Mouse (Mus musculus): ENCODE measurements around the gene Tsc2. TPM values are rescaled to one million over a fixed set of nuclear protein-coding genes. Genes with fewer than 3 reads are reported as not detected.

Tsc2 gene
- polyA plus RNA-seq, 1 experiment from 2014 or later: 71.0 TPM

- Histone ChIP-seq H3K4me1 (peaks cover 24% of the 10 kb centered on the region), H3K4me2 (no peak overlapping the region), H3K4me3 (replicated peaks) (no peak overlapping the region), H3K27me3 (no peaks in the 10 kb centered on the region), H3K36me3 (peaks cover 11% of the 10 kb centered on the region), H3K9me3 (replicated peaks) (no peaks in the 10 kb centered on the region), H3K9ac (no peak overlapping the region), H3K27ac (no peak overlapping the region)
- no peak for ATAC-seq (replicated peaks; ENCODE audit: low FRiP score)
- 86% methylated on average over 5 of the region's 5 CpGs for WGBS
These were observed 72.0 kb downstream of the Tsc2 start for GRCm38 (mm10) chr17:24560301-24561028.

GRCm38 (mm10) chr17:24559146-24559545 lies 73.3 kb downstream of the Tsc2 start:
- Histone ChIP-seq H3K9me3 (replicated peaks) (no peaks in the 10 kb centered on the region), H3K4me3 (replicated peaks) (no peak overlapping the region), H3K4me2 (peak overlapping the region; percentile 5; the same call in 1 of the 2 replicates), H3K9ac (no peak overlapping the region), H3K27me3 (no peaks in the 10 kb centered on the region), H3K36me3 (no peaks in the 10 kb centered on the region), H3K27ac (peak overlapping the region; percentile 88), H3K4me1 (peaks cover 24% of the 10 kb centered on the region)
- WGBS: 70% methylated on average over 3 of the region's 3 CpGs
- 0 out of 2 replicates have a peak, but pooled peaks have one; percentile 52 for ATAC-seq (replicated peaks; ENCODE audit: low FRiP score)

GRCm38 (mm10) chr17:24558600-24559099 lies 73.8 kb downstream of the Tsc2 start:
- ATAC-seq (replicated peaks; ENCODE audit: low FRiP score): no peak
- WGBS: 42% methylated on average over 4 of the region's 4 CpGs

GRCm38 (mm10) chr17:24557091-24557490 lies 75.3 kb downstream of the Tsc2 start:
- 77% methylated on average over 7 of the region's 7 CpGs for WGBS
- Histone ChIP-seq H3K27ac (peak overlapping the region; percentile 29; the same call in 1 of the 2 replicates), H3K27me3 (no peaks in the 10 kb centered on the region), H3K9me3 (replicated peaks) (no peaks in the 10 kb centered on the region), H3K4me3 (replicated peaks) (no peak overlapping the region), H3K4me2 (no peak overlapping the region), H3K36me3 (no peaks in the 10 kb centered on the region), H3K4me1 (peaks cover 28% of the 10 kb centered on the region), H3K9ac (no peak overlapping the region)
- no peak for ATAC-seq (replicated peaks; ENCODE audit: low FRiP score)

More at GRCm38 (mm10) chr17:24558600-24559099, 73.8 kb downstream of the Tsc2 start:
- H3K27ac ChIP-seq: peak overlapping the region; percentile 88
- no peaks in the 10 kb centered on the region for H3K27me3 ChIP-seq
- no peak overlapping the region for H3K9ac ChIP-seq
- H3K4me3 ChIP-seq (replicated peaks): no peak overlapping the region
- no peaks in the 10 kb centered on the region for H3K36me3 ChIP-seq
- H3K9me3 ChIP-seq (replicated peaks): no peaks in the 10 kb centered on the region
- H3K4me1 ChIP-seq: peaks cover 24% of the 10 kb centered on the region
- peak overlapping the region; percentile 5; the same call in 1 of the 2 replicates for H3K4me2 ChIP-seq

- no peak for ATAC-seq (replicated peaks; ENCODE audit: low FRiP score)
- H3K9me3 ChIP-seq (replicated peaks): no peaks in the 10 kb centered on the region
- peaks cover 34% of the 10 kb centered on the region for H3K4me1 ChIP-seq
- WGBS: 51% methylated on average over 3 of the region's 3 CpGs
- peak overlapping the region; percentile 95 for H3K9ac ChIP-seq
- no peaks in the 10 kb centered on the region for H3K27me3 ChIP-seq
- H3K4me3 ChIP-seq (replicated peaks): peak overlapping the region; percentile 91
- no peaks in the 10 kb centered on the region for H3K36me3 ChIP-seq
- peak overlapping the region; percentile 97 for H3K27ac ChIP-seq
- H3K4me2 ChIP-seq: peak overlapping the region; percentile 88
These were observed 81.4 kb downstream of the Tsc2 start for GRCm38 (mm10) chr17:24551050-24551444.

GRCm38 (mm10) chr17:24550416-24551049 lies 81.9 kb downstream of the Tsc2 start:
- peak; percentile 80 for ATAC-seq (replicated peaks; ENCODE audit: low FRiP score)
- WGBS: under 1% methylated on average over 44 of the region's 44 CpGs

GRCm38 (mm10) chr17:24549618-24550415 lies 82.6 kb downstream of the Tsc2 start, which contains the start of gene Pkd1:
TSS of gene Pkd1 (plus strand) at chr17:24549834.
- Histone ChIP-seq H3K9me3 (replicated peaks) (no peaks in the 10 kb centered on the region), H3K4me2 (peak within 1 kb of the TSS; percentile 88), H3K27me3 (peaks cover 3% of the 10 kb centered on the region; the same call in 1 of the 2 replicates), H3K9ac (peak within 1 kb of the TSS; percentile 95), H3K4me3 (replicated peaks) (peak within 1 kb of the TSS; percentile 91), H3K36me3 (no peaks in the 10 kb centered on the region), H3K4me1 (peaks cover 35% of the 10 kb centered on the region), H3K27ac (peak within 1 kb of the TSS; percentile 97)
- under 1% methylated on average over 69 of the region's 72 CpGs for WGBS
- ATAC-seq (replicated peaks; ENCODE audit: low FRiP score): peak; percentile 96

More at GRCm38 (mm10) chr17:24550416-24551049, 81.9 kb downstream of the Tsc2 start:
- Histone ChIP-seq H3K4me2 (peak overlapping the region; percentile 88), H3K27me3 (no peaks in the 10 kb centered on the region), H3K4me1 (peaks cover 34% of the 10 kb centered on the region), H3K9ac (peak overlapping the region; percentile 95), H3K9me3 (replicated peaks) (no peaks in the 10 kb centered on the region), H3K27ac (peak overlapping the region; percentile 97), H3K4me3 (replicated peaks) (peak overlapping the region; percentile 91), H3K36me3 (no peaks in the 10 kb centered on the region)

GRCm38 (mm10) chr17:24548921-24549617 lies 83.4 kb downstream of the Tsc2 start:
- Histone ChIP-seq H3K27me3 (peaks cover 4% of the 10 kb centered on the region; the same call in 1 of the 2 replicates), H3K4me3 (replicated peaks) (peak overlapping the region; percentile 91), H3K27ac (peak overlapping the region; percentile 85), H3K36me3 (no peaks in the 10 kb centered on the region), H3K9ac (peak overlapping the region; percentile 47), H3K9me3 (replicated peaks) (no peaks in the 10 kb centered on the region), H3K4me2 (peak overlapping the region; percentile 88), H3K4me1 (peaks cover 39% of the 10 kb centered on the region)
- 4% methylated on average over 23 of the region's 23 CpGs for WGBS
- ATAC-seq (replicated peaks; ENCODE audit: low FRiP score): peak; percentile 30

- H3K36me3 ChIP-seq: no peaks in the 10 kb centered on the region
- peak overlapping the region; percentile 85; the same call in 1 of the 2 replicates for H3K27ac ChIP-seq
- H3K4me2 ChIP-seq: peak overlapping the region; percentile 88
- no peak for ATAC-seq (replicated peaks; ENCODE audit: low FRiP score)
- H3K9ac ChIP-seq: peak overlapping the region; percentile 47; the same call in 1 of the 2 replicates
- peaks cover 4% of the 10 kb centered on the region; the same call in 1 of the 2 replicates for H3K27me3 ChIP-seq
- H3K4me1 ChIP-seq: peaks cover 39% of the 10 kb centered on the region
- no peaks in the 10 kb centered on the region for H3K9me3 ChIP-seq (replicated peaks)
- H3K4me3 ChIP-seq (replicated peaks): peak overlapping the region; percentile 91
- 30% methylated on average over 9 of the region's 9 CpGs for WGBS
These were observed 84.0 kb downstream of the Tsc2 start for GRCm38 (mm10) chr17:24548435-24548834.

- no peaks in the 10 kb centered on the region for H3K36me3 ChIP-seq
- peaks cover 4% of the 10 kb centered on the region; the same call in 1 of the 2 replicates for H3K27me3 ChIP-seq
- H3K27ac ChIP-seq: no peak overlapping the region
- peaks cover 27% of the 10 kb centered on the region for H3K4me1 ChIP-seq
- H3K9ac ChIP-seq: no peak overlapping the region
- no peaks in the 10 kb centered on the region for H3K9me3 ChIP-seq (replicated peaks)
- H3K4me3 ChIP-seq (replicated peaks): no peak overlapping the region
- ATAC-seq (replicated peaks; ENCODE audit: low FRiP score): no peak
- no peak overlapping the region for H3K4me2 ChIP-seq
- WGBS: 76% methylated on average over 3 of the region's 3 CpGs
These were observed 86.2 kb downstream of the Tsc2 start for GRCm38 (mm10) chr17:24546234-24546633.

Measured in kidney, embryonic 15.5 days (tissue).